Mouse (Mus musculus) cerebellum, postnatal 25 days (tissue): ENCODE results near the gene Scarf1.
A peak's percentile ranks its signal among the peaks of the same experiment; 100 is the strongest.

Source experiments
- DNase-seq, 2 experiments: peaks; one replicate each; pipeline ENCODE4 v3.0.0; 2021; ENCODE audit warnings: mixed read lengths in 2 of 2

Gene Scarf1

GRCm38 (mm10) chr11:75512301-75513018 is 880 bp upstream of the Scarf1 start:
- no peak for DNase-seq

DNA sequence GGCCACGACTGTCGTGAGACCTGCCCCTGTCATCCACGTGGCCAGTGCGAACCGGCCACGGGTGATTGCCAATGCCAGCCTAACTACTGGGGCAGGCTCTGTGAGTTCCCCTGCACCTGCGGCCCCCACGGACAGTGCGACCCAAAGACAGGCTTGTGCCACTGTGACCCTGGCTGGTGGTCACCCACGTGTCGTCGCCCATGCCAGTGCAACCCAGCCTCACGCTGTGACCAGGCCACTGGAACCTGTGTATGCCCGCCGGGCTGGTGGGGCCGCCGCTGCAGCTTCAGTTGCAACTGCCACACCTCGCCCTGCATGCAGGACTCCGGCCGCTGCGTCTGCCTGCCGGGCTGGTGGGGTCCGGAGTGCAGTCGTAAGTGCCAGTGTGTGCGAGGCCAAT is 1.8 kb downstream of the Scarf1 start:
- no peak for DNase-seq

DNA sequence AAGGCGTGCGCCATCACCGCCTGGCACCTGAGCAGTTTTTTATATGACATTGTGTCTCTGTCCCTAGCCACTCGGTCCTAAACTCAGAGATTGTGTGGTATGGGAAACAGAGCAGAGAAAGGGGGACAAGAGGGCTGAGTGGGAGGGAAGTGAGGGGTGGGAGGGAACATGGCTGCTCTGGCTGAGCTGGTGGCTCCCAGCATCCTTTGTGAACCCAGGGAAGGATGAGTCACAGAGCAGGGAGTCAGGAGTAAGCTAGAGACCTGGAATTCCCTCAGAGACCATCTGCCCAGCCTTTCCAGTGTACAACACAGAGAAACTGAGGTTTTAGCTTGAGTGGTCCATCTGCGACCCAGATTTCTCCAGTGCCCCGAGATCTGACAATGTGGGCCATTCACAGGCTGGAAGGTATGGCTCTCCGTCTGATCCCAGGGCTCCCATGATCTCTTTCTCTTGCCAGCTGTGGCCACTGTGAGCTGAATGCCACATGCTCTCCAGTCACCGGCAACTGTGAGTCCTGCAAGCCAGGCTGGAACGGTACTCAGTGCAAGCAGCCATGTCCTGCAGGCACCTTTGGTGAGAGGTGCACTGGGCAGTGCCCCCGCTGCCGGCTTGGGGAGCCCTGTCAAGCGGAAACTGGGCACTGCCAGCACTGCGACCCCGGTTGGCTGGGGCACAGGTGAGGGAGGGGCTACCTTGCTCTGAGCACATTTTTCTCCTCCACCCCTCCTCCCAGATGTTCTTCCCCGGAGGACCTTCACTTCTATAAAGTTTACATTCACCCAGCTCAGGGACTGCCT is 6.7 kb downstream of the Scarf1 start:
- no peak for DNase-seq

- no peak for DNase-seq
Measured at GRCm38 (mm10) chr11:75521609-75522008, 8.3 kb downstream of the Scarf1 start.

- no peak for DNase-seq
Measured at GRCm38 (mm10) chr11:75522793-75523192, 9.5 kb downstream of the Scarf1 start.

DNA sequence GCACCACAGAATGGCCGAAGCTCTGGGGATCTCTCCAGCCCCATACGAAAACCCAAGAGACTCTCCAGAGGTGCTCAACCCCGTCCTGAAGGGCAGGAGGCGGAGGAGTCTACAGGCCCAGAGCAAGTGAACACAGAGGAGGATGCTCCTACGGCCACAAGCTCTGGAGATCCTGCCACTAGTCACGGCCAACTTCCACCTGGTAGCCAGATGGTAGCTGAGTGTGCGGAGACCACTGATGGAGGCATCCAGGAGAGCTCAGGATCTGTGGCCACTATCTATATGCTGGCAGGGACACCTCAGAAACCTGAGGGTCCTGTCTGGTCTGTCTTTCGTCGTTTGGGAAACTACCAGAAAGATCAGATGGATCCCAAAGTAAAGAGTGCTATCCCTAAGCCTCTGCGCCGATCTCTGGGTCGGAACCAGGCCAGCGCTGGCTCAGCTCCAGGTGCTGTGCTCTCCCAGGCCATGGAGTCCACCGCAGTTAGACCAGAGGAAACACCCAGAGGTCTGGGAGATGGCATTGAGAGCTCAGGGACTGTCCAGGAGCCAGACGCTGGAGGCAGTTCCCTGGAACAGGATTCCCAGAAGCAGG is 12.3 kb downstream of the Scarf1 start:
- peak; percentile 83 to 84 for DNase-seq

DNA sequence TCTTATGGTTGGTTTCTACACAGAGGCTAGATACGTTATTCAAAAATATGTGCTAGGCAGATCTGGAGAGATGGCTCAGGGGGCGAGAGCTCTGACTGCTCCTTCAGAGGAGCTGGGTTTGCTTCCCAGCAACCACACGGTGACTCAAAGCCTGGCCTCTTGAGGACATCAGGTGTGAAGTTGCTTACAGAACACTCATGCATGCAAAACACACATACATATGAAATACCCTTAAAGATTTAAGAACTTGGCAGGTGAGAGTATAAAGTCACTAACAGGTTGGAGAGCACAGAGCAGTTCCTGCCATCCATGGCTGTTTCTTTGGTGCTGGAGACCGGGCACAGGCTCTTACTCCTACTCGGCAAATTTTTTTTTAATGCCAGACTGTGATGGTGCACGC is 13.6 kb downstream of the Scarf1 start:
- peak in 1 of 2 experiments; percentile 11 for DNase-seq

DNA sequence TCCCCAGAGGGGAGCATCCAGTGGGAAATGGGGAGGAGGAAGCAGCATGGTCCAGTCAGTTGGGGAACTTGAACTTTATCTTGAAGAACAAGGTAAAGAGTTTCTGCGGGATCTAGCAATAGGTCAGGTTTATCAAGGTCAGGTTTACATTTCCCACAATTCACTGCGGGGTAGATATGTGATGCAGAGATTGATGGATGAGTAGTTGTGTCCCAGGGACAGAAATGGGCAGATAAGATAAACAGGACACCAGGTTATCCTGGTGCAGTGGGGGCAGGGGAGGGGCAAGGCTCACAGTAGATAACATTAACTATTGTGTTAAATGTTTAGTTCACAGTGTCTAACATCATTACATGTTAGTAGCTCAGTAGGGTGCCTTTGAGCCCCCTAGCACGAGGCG is 16.4 kb downstream of the Scarf1 start:
- no peak for DNase-seq

GRCm38 (mm10) chr11:75530325-75530724 is 17.0 kb downstream of the Scarf1 start:
- peak; percentile 100 for DNase-seq

DNA sequence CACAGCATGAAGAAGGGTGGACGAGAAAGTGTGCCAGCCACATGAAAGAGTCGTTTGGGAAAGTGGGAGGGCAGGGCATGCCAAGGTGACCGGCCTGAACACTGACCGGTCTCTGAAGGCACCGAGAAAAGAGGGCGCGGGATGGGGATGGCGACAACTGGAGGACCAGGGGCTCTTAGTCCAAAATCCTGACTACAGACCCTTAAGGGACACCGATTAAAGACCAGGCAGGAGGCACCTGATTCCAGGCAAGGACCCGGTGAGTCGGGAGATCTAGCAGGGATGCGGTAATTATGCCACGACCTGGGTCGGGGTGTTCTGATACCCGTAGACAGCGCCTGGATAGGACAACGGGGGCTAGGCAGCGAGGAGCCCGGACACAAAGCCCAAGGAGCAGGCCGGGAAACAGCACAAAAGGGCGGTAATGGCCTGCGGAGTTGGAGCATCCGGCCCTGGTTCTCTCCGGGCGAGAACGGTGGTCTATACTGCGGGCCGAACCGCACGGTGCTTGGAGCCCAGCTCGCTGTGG is 17.6 kb downstream of the Scarf1 start:
- DNase-seq = peak in 1 of 2 experiments; percentile 65

GRCm38 (mm10) chr11:75531469-75532242 is 18.3 kb downstream of the Scarf1 start, which contains the start of gene Slc43a2:
Slc43a2 (plus strand) TSS chr11:75531694.
- DNase-seq = peak; percentile 98 to 99

DNA sequence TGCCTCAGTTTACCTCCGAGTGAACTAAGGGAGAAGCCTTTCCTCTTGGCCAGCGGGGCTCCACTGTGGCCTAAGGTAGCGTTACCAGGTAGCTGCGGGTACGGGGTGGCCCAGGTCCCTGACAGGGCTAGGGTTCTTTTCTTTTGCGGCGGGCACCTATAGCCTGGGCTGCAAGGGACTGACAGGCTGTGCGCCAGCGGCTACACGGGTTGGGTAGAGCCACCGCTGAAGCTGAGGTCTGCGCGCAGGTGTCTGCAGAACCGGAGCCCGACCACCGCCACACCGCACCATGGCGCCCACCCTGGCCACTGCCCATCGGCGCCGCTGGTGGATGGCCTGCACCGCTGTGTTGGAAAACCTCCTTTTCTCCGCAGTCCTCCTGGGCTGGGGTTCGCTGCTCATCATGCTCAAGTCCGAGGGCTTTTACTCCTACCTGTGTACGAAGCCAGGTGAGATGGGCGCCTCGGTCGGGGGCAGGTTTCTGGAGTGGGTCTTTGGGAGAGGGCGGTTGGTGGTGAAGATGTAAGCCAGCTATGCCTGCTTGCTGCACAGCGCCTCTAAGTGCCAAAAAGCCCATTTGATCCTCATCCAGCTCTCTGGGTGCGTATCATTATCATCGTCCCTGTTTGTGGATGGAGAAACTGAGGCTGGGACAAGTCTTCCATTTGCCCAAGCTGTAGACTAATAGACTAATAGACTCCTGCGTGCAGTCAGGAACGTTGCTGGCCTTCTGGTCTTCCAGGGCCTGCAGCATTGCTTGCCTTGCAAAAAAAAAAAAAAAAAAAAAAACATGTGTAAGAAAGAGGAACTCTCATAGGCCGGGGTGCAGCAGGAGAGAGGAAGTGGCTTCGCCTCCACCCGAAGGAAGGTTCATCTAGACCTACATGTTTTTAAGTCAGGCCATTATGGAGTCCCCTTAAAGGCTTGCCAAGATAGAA is 19.3 kb downstream of the Scarf1 start:
- DNase-seq = peak; percentile 73 to 75

DNA sequence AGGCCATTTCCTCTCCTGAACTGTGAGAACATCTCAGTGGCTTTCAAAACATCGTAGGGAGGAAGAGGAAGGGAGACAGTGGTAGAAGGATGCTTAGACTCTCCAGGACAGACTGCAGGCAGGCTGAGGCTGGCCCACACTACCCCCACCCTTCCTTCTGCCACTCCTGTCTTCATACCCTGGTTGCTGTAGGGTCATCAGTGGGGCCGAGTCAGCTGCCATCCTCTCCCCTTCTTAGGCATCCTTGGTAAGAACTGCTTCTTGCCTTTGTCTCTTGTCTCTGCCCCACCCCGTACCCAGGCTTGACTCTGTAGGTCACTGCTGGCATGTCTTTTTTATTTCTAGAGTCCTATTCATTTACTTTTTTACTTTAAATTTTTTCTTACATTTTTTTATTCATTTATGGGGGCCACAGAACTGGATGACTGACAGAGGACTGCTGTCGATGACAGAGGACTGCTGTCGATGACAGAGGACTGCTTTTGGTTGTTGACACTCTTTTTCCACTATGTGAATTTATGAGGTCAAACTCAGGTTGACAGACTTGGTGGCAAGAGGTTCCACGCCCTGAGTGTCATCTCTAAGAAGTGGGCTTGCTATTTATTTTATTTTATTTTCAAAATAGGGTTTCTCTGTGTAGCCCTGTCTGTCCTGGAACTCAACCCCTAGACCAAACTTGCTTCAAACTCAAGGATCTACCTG is 20.1 kb downstream of the Scarf1 start:
- DNase-seq = peak; percentile 43 to 52

GRCm38 (mm10) chr11:75534286-75535033 is 21.1 kb downstream of the Scarf1 start:
- DNase-seq = peak; percentile 61 to 68

GRCm38 (mm10) chr11:75535106-75535795 is 21.9 kb downstream of the Scarf1 start:
- peak; percentile 56 for DNase-seq

DNA sequence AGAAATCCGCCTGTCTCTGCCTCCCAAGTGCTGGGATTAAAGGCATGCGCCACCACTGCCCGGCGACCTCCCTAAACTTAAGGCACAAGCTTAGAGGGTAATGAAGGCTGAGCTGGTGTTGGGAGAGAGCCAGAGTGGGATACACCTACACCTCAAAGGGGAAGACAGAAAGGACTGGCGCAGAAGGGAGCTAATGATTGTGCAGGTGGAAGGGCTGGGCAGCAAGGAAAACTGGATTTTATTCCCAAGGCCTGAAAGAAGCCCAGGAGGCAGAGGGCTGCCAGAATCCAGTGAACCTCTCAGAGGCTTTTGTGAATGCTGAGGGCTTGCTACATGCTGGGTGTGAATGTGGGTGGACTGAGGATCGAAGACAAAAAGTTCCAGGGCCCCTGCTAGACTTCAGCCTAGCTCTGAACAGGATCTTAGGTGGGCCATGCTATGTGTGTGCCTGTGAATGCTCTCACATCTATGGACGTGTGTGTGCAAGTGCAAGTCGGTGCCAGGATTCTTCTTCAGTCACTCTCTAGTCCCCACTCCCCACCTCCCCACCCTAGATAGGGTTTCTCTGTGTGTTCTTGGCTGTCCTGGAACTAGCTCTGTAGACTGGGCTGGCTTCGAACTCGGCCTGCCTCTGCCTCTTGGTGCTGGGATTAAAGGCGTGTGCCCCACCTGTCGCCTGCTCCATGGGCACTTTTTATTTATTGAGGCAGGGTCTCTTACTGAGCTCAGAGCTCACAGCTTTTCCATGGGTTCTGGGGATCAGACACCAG is 23.1 kb downstream of the Scarf1 start:
- no peak for DNase-seq

GRCm38 (mm10) chr11:75537025-75537414 is 23.7 kb downstream of the Scarf1 start:
- DNase-seq = no peak

GRCm38 (mm10) chr11:75537491-75538183 is 24.3 kb downstream of the Scarf1 start:
- peak; percentile 68 to 76 for DNase-seq
